Mouse (Mus musculus) urinary bladder, postnatal 36 days (tissue): ENCODE results near the gene Zfp362.
A peak's percentile ranks its signal among the peaks of the same experiment; 100 is the strongest.

Experiments
- DNase-seq, 2 experiments: peaks; one replicate each; pipeline ENCODE4 v3.0.0; 2022; ENCODE audit warnings: low spot score in 2 of 2, mixed read lengths in 1 of 2

The Zfp362 gene

DNA sequence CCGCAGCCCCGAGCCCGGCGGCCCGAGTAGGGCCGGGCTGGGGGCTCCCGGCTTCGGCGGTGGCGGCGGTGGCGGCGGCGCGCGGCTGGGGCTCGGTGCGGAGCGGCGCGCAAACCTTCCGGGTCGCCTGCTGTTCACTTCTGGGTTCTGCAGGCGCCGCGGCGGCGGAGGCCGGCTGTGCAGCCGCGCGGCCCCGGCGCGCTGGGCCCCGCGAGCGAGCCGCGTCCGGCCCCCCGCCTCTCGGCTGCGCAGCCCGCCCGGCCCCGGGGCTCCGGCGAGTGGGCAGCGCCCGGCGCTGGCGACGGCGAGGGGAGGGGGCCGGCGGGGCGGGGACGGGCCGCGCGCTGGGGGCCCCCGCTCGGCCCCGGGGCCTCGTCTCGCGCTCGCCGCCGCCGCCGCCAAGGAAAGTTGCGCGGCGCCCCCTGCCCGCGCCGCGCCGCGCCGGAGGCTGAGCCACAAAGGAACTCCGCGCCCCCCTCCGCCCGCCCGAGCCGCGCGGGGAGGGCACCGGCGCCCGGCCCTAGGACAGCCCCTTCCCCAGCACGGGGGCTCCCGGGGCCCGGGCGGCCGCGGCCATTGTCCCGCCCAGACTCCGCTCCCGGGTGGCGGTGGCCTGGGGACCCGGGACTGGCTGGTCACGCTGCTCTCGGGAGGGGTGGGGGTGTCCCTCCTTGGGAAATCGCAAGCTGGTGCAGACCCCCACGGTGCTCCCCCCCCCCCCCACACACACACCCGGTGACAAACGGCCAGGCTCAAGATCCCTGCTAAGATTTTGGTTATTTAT, at the start of gene Zfp362:
TSS of gene Zfp362 (minus strand) at position 3 of the 784 bp plus-strand sequence.
- peak in 1 of 2 experiments; percentile 49 for DNase-seq

DNA sequence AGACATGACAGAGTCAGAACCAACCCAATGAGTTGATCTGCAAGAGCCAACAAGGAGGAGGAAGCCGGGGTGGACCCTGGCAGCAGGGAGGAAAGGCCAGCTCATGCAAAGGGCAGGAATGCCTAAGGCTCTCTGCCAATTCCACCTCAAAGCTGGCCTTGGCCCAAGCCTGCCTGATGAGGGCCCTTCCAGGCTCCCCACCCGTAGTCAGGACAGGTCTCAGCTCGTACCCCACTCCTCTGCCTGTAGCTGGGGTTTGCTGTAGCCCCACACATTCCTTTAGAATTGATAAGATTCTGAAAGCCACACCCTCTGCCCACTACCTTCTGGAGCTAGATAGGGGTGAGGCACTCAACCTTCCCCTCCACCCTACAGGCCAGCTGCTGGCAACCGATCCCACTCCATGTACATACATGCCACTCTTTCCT, 49.8 kb upstream of the Zfp362 start:
- DNase-seq, result peak; percentile 87 to 89

DNA sequence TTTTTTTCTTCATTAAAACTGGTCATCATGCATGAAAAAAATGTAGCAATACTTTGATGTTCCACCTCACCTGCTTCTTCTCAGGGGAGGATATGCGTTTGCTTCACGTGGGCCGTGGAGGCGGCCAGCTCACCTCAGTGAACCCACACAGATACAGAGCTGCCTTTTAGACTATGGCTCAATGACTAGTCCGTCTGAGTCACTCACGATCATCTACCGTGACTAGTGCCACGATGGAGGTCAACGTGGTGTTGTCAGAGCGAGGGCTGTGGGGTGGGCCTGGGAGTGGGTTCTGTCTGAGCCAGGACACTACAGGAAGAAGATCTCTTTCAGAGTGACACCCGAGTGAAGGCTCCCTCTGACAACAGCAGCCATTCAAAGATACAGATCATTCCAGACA, 47.3 kb upstream of the Zfp362 start:
- DNase-seq, result no peak

DNA sequence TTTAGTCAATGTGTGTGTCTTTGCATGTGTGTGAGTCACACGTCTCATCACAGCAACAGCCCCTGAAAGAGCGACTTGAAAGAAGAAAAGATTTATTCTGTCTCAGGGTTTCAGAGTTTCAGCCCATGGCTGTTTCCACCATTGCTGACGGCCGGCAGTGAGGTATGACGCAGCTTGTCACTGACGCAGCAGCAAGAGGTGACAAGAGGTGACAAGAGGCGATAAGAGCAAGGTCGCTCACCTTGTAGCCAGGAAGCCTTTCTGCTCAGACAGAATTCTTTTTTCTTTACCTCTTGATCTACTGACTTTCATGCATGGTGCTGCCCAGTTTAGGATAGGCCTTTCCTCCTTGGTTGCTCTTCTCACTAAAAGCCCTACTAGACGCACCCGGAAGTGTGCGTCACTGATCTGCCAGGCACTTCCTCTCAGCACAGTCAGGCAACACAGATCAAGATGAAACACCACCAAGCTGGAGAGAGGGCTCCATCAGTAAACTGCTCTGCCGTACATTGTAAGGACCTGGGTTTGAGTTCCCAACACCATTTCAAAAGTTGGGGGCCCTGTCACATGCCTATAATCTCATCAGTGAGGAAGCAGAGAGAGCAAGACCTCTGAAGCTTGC, 46.5 kb upstream of the Zfp362 start:
- no peak for DNase-seq

DNA sequence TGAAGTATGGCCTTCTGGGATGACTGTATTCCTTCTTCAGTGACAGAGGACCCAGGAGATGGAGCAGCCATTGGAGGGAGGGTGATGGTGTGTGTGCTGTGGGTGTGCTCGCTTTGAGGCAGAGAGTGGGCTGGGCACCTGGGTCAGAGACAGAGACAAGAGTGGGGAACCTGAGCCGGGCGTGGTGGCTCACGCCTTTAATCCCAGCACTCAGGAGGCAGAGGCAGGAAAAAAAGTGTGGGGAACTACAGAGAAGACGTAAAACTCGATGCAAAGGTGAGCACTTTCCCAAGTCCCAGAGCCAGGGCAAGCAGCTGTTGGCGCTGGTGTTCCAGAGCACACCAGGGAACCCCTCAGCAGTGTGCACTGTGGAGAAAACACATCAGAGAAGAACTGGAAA, 43.8 kb upstream of the Zfp362 start:
- DNase-seq, result no peak

DNA sequence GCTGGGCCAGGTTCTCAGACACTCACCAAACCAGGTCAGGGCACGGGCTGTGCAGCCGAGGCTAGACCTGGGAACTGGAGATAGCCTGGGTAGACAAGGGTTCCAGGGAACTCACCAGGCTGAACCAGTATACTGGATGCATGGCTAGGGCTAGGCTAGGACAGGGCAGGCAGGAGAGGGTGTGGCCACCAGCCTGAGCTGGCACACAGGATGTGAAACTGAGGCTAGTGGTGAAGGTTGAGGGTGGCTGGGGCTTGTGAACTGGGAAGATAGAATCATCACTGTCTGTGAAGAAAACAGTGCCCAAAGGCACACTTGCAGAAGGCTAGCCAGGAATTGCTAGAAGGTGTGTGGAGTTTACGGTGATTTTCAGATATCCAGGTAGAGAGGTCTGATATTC, 43.1 kb upstream of the Zfp362 start:
- DNase-seq, result no peak

DNA sequence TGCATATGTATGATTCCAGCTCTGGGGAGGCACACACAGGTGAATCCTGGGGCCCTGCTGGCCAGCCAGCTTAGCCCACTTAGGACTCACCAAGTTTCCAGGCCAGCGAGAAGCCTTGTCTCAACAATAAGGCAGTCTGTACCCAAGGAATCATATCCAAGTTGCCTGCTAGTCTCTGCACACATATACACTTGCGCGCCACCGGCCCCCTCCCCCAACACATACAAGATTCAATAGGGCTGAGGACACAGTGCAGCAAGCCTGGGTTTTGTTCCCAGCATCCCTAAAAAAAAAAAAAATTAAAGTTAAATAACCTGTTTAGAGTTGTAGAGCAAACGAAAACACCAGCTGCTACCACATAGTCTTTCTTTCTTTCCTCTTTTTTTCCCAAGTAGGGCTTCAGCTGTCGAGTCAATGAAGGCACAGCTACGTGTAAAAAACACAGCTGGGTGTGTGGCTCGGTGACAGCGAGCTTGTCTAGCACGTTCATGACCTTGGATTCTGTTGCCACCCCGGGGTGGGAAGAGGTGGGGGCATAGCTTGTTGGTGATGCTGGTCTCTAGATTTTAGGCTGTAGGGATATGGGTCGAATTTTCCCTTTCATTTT, 39.6 kb upstream of the Zfp362 start:
- DNase-seq, result no peak

DNA sequence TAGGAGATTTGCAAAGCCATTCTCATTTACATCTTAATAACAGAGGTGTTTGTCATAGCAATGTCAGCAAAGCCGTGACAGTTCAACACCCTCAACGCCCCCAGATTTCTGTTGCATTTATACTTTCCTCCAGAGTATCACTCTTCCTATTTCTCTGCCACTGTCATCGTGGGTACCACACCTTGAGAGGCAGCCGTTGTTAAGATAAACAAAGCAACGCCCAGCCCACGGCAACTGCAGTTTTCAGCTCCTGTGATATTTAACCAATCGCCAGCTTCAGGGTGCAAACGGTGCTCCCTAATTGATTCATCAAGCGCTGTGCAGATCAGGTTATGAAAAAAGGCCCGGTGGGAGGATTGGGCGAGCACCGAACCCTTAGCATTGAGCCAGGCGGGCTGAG, 38.7 kb upstream of the Zfp362 start:
- no peak for DNase-seq

DNA sequence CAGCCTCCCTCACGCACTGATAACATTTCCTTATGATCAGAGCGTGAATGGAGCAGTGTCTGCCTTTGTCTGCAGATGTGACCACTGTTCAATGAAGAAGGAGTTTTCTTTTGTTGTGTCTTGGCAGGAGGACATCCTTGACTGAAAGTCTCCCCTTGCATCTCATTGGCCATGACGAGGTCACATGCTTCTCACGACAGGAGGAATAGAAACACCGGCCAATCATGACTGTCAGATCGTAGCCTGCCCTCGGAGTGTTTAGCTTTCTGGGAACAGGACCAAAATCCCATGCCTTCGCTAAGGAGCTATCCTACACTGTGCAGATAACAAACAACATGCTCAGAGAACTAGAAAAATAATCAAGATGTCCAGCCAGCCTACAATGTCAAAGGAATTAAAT, 35.4 kb upstream of the Zfp362 start:
- DNase-seq, result no peak

DNA sequence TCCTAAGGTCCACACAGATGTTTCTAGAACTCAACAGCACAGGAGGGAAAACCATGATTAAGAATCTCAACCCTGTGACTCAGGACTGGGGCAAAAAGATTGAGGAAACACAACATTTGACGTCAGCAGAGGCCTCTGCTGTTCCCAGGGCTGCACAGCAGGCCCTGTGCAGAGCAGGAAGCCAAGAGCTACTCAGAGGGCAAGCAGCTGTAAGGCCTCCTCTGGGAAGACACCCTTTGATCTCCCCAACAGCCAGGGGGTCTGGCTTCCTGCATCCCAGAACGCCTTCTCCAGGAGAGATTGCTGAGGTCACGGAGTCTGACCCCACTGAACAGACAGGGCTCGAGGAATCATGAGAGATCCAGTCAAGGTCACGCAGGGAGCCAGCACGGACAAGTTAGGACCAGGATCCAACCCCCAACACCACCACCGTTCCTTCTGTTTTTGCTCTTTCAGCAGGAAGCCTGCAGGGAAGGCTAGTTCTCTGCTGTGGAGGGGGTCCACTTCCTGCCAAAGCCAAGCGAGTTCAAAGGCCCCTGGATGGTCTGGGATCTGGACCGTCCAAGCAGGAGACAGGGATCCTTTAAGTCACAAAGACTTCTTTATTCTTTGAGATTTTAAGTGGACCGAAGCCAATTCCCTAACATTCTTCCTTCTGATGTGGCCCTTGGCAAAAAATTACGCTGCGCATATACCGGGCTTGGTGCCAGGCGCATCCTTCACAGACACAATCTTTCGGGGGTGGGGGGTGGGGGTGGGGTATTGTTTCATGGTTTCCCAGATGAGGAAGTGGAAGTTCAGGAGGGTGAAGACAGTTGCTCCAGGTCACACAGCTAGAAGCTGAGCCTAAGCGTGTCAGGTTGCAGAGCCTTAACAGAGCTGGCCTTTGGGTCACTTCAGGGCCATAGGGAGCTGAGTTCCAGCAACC, 34.2 kb upstream of the Zfp362 start:
- peak in 1 of 2 experiments; percentile 21 for DNase-seq

DNA sequence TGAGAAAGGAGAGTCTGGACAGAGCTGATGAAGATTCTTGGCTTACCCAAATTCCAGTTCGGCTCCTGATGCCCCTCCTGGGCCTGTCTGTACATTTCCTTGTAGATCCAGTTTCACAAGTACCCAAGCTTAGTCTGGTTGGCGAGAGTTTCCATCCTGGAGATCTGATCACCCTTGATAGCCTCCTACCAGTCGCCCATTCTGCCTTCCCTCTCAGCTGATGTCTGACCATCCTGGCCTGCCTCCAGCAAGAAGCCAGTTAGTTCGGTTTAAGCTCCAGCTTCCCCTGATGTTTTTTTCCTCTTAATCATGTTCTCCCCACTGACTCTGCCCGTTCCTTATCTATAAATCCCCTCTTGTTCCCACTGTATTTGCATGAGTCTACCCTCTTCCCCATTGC, 32.4 kb upstream of the Zfp362 start:
- peak in 1 of 2 experiments; percentile 40 for DNase-seq

DNA sequence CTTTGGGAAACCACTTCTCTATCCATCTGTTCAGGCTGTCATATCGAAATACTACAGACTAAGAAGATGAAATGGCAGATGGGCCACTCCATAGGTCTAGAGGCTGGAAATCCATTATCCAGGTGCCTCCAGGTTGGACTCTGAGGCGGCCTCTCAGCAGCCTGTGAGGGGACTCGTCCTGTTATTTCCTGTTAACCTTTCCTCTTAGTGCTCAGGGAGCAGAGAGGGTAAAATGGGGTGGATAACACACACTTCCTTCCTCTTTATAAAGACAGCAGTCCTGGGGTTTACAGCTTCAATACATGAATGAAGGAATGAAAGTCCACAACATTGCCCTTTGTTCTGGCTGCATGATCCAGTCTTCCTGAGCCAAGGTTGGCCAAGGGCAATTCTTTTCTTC, 18.3 kb upstream of the Zfp362 start:
- DNase-seq, result no peak

DNA sequence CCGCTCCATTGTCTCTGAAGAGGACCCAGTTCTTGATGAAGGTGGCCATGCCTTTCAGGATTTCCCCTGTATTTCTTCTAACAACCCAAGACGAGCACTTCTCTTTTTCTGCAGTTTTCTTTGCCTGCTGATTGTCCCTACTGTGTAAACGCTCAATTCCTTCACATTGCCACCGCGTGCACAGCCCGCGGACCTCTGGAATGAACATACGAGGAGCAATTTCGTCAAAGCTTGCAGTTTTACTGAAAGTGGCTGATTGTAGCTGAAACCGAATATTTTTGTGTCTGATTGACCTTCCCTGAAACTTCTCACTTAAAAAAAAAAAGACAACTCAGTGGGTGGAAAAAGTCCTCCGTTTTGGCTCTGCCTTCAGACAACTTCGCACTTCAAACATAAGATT, 14.7 kb upstream of the Zfp362 start:
- DNase-seq, result no peak

DNA sequence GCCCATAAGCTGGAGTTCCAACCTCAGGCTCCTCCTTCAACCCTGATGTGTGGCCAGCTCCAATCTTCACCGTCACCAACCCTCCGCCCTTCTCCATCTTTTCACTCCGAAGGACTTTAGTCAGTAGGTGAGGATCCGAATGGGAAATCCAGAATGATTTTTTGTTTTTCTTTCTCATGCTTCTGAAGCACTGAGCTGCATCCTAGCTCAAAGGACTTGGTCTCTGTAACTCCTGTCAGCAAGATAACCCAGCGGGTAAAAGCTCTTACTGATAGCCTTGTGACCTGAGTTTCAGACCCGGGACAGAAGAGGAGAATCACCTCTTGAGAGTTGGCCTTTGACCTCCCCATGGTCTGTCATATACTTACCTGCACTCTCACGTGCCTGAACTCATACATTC, 11.2 kb upstream of the Zfp362 start:
- DNase-seq, result no peak

DNA sequence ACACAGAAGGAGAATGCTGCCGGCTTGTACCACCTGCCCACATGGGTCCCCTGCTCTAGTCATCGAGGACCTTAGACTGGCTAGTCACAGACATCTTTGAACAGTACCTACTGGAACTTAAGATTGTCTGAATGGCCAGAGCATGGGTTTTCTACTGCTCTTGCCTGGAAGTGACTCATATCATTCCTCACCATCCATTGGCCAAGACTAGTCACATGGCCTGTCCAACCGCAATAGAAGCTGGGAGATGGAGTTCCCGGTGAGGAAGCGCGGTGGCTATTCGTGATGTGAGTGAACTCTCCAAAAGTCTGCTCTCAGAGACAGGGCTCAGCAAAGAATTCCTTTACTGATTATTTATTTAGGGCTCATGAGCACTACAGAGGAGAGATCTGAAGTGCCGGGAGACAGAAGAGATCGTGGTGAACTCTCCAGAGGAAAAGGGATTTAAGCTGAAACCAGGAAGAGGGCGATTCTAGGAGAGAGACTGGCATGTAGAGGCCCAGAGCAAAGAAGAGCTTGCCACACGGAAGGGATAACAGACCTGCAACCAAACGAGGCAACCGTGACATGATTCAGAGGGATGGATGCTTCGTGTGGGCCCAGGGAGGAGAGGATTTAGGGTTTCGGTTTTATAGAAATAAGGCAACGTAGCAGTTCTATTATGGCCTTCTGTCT, 5.7 kb upstream of the Zfp362 start:
- DNase-seq, result peak; percentile 69 to 80

DNA sequence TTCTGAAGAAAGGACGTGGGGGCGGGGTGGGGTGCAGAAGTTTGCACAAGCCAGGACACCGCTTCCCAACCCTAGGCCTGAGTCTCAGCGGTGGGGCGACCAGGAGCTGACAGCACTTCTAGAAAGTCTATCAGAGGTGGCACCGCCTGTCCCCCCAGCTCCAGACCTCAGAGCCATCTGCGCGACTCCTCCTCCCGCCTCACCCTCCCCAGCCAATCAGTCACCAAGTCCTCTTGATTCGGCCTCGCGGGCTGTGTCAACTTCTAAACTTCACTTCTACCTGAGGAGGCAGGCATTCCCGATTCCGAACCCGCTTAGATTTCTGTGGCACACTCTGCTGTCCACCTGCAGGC, 958 bp upstream of the Zfp362 start:
- DNase-seq, result peak; percentile 63 to 73

DNA sequence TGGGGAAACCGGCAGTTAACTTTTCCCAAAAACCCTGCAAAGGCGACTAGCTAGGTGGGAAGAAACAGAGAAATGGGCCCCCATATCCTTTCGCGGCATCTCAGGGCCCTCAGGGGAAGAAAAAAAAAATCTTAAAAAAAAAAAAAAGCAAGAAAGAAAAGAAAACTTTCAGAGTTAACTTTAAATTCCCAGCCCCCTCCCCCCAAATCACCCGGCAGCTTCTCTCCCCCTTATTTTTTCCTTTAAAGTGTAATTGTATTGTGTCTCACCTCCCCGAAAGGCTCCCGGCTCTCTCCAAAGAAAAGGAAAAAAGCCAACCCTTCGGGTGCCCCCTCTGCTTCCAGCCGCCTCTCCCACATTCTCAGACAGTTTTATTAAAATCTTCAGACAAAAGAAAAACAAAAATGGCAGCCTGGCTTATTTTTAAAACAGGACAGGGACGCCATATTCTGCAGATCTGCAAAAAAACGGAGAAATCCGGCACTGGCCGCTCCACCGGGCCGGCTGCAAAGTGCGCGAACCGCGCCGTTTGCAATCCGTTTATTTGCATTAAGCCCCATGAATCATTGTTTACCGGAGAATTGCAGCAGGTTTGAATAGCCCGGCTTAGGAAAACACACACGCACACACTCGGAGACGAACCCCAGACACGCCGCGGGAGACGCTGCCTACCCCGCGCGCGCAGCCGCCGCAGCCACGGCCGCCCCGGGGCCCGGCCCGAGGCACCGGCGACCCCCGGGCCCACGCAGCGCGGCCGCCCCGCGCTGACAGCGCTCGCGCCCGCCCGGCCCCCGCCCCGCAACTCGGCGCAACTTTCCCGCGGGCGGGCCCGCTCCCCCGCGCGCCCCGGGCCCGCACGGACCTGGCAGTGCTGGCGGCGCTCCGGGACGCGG, 449 bp downstream of the Zfp362 start:
- DNase-seq, result peak; percentile 46 to 57

DNA sequence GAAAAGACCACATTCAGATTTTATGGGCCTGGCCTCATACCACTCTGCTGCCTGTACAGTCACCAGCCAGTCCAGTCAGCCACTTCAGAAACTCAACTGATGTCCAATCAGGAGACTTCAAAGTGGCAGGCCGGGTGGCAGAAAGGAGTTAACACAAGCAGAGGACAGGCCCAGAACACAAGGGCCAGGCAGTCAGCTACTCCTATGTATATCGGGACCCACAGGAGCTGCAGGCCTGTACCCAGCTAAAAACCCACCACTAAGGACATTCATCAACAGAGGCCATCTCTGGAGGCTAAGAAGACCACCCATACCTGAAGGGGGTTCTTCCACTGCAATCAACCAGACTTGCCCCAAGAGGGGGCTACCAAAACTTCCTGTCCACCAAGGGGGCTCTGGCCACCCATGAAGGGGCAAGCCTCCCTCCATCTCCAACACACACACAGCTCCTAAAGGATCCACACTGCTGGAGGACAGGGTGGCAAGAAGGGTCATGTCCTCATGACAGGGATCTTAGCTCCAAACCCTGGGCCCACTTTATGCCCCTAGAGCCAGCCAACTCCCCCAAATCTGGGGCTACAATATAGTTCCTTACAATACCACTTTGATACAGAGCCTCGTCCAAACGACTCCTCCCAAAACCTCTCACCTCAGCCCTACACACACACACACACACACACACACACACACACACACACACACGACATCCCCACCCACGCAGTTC, 1.3 kb downstream of the Zfp362 start:
- DNase-seq, result no peak

DNA sequence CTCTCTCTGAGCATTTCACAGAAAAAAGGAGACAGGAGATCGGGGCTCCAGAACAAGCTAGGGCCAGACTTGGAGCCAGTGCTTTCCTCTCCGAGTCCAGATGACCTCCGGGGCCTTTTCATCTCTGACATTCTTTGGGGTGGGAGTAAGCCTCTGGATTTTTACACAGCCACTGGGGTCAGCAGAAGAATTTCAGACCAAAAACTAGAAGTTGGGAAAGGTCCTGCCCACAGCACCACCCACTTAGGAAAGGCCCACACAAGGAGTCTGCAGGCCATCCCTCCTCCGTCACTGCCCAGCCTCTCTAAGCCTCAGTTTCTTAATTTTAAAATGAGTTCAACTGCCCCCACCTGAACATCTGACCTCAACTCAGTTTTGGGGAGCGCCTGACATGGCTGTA, 2.3 kb downstream of the Zfp362 start:
- no peak for DNase-seq
